Mouse (Mus musculus) adrenal gland, adult 18-20 months (tissue): ENCODE results near the gene Arhgap22. TPM values are rescaled to one million over a fixed set of nuclear protein-coding genes. Genes with fewer than 3 reads are reported as not detected.
A peak's percentile ranks its signal among the peaks of the same experiment; 100 is the strongest.

Experiments used
- DNase-seq, 2 experiments: peaks; one replicate each; pipeline ENCODE4 v3.0.0; 2021 to 2022; ENCODE audit warnings: low spot score in 2 of 2
- total RNA-seq, 2 experiments: library from RNA; stranded (reverse); gene quantifications; 1 replicate in 1 of 2; 2 replicates in 1 of 2; pipeline ENCODE4 v1.2.3; 2021

Gene Arhgap22
- total RNA-seq, 2 experiments from 2014 or later, result 5.6 to 6.3 TPM

DNA sequence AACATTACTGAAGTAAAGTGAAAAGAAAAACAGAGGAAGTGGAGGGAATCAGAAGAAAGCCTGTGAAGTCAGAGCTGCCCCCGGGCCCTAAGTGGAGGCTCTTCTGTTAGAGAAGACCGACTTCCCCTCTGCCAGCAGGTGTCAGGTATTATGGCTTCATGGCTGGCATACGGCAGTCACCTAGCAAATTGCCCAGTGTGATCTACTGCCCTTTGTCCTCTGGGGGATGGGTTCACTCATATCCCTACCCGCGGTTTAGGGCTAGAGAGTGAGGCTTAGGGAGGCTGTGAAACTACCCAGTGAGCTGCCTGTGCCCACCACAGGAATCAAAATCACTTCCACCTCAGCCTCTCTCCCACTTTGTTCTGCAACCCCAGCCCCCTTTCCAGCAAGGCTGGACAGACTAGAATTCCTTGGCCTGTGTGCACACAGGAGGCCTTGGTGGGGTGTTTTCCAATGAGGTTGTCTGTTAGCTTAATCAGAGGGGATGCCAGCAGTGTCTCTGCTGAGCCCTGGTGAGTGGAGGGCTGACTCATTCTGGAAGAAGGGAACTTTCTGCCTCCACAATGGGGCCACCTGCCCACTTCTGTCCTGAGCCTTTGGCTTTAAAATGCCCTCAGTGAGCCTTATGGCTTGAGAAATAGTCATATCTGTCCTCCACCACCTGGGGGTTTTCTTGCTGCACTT, 1.4 kb upstream of the Arhgap22 start:
- peak in 1 of 2 experiments; percentile 14 for DNase-seq

DNA sequence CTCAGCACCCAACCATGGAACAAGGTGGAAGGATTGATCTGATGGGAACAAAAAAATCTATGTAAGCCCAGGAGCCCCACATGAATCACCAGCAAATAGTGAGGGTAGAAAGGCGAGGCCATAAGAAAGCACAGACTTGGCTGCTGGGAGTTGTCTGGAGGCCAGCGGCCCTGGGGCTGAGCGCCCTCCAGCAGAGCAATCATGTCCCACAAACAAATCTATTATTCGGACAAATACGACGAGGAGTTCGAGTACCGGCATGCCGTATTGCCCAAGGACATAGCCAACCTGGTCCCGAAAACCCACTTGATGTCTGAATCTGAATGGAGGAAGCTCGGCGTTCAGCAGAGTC, 892 bp upstream of the Arhgap22 start:
- peak in 1 of 2 experiments; percentile 4 for DNase-seq

DNA sequence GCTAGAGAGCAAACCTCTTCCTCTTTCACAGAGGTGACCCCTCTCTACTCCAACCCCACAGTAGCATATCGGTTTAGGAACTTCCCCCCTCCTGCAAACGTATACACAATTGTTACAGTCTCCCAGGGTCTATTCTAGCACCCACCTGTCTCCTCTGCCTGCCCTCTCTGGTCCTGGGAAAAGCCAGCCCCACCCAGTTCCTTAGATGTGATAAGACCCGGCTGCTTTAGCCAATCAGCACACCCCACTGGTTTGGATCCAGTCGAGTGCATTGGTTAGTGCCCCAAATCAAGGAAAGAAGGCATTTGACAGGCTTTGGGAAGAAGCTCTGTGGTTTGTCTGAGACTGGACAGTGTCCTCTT, 922 bp downstream of the Arhgap22 start:
- DNase-seq, result peak in 1 of 2 experiments; percentile 17

DNA sequence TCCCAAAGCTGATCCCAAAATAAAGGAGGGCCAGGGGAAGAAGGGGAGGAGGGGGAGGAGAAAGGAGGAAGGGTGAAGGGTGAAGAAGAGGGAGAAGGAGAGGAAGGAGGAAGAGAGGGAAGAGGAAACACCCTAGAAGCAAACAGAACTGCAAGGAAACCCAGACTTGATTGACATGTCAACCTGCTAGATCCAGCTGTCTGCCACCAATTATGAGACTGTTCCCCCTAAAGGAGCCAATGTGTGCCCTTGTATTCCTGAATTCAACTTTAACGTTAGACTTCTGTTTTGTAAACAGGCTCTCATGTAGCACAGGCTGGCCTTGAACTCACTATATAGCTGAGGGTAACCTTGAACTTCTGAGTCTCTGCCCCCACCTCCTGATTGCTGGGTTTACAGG, 1.3 kb downstream of the Arhgap22 start:
- DNase-seq, result no peak

DNA sequence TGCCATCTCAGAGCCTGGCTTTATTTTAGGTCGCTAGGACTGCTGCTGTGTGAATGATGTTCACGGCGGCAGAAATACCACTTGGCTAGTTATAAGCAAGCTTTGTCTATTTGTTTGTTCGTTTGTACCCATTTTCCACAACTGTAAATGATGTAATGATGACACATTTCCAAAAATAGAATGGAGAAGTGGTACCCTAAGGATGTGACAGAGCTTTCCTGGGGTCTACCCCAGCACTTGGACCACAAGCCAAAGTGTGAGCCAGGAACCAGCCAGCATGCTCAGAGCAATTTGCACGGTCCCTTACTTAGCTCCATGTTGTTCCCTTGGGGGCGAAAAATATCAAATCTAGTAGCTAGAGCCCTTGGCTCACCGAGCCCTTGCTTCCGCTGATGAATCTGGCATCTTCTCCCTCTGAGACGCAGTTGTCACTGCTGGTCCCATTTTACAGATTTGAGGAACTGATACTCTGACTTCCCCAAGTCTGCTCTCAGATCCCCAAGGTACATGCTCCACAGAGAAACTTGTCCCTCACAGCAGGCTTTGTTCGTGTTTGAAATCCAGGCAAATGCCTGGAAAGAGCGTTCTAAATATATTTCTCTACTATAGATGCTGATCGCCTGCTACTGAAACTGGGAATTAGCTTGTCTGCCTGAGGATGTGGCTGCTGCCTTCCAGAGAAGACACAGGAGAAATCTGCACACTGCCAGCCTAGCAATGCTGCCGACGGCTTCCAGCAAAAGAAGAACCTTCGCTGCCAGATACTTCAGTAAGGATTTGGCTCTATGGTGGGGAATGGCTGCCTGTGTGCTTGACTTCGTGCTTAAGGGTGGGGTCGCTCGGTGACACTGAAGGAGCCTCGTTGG, 2.8 kb downstream of the Arhgap22 start:
- peak in 1 of 2 experiments; percentile 17 for DNase-seq

DNA sequence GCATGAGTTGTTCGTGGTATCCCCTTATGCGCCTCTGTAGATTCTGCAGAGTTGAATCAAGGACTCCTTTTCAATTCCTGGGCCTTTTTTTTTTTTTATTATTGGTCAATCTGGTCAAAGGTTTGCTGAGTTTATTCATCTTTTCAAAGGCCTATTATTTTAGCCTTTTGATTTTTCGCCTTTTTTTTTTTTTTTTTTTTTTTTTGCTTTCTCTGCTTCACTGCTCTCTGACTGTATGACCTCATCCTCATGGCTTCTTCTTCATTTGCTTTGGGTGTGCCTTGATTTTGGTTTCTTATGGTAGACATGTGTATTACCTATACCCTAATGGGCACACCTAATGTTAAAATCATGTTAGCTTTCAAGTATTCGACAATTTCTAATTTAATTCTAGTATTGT, 11.4 kb downstream of the Arhgap22 start:
- no peak for DNase-seq

DNA sequence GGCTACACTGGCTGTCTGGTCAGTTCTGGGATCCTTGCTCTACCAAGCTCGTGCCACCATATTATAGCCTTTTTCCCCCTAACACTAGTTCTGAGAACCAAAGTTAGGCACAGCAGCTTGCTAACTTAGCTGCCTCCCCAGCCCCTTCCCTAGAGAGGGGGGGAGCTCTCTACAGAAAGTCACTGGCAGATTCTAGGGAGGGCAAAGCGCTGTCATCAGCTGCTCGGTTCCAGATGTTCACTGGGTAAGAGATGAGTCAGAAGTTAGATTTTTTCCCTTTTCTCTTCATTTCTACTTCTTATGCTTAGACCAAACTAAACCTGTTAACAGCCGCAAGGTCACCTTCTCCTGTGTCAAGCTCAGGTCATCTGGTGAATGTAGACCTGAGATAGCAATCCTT, 16.8 kb downstream of the Arhgap22 start:
- DNase-seq, result no peak

DNA sequence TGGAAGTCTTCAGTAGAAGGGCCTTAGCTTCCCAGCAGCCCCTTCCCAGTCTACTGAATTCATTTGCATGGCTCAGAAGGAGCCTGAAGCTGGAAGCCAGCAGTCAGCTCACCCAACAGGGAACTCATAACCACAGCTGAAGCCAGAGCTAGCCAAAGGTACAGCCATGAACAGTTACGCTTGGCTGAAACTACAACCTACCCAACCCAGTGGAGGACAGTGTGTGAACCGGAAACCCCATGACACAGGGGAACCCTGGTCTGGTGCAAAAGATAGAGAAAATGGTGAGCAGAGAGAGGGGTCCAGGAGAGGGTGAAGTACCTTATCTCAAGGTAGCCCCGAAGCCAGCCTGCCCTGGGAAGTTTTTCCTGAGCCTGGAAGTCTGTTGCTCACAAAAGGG, 17.5 kb downstream of the Arhgap22 start:
- DNase-seq, result no peak

DNA sequence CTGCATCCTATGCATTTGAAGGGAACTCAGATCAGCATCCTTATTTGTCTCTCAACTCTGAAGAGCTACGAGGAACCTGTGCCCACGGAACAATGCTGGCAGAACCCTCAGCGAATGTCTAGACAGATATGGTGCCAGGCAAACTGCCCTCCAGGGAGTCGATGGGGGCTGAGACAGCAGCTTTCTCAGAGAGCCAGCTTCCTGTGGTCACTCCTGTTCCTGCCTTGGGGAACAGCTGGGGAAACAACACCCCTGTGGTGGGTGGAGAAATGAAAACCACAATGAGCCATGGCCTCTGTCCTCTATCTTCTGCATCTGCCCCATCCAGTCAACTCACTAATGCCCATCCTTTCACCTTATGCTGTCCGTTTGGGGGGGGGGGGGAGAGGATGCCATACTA, 18.2 kb downstream of the Arhgap22 start:
- DNase-seq, result no peak

DNA sequence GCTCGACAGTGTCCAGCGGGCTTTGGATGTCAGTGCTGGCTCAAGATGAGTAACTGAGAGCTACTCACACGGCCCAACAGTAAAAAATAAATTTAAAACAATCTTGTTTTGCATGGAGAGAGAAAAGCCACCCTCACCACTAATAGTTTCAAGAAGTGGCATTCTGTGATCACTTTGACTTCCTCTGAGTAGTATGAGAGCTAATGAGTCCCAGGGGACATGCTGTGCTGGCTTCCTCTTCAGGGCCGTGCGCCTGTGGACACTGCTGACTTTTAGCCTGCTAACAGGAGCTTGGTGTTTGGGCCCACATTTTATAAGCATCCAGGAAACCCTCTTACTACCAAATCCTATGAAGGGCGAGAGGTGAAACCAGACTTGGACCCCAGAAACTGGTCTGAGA, 21.8 kb downstream of the Arhgap22 start:
- no peak for DNase-seq

DNA sequence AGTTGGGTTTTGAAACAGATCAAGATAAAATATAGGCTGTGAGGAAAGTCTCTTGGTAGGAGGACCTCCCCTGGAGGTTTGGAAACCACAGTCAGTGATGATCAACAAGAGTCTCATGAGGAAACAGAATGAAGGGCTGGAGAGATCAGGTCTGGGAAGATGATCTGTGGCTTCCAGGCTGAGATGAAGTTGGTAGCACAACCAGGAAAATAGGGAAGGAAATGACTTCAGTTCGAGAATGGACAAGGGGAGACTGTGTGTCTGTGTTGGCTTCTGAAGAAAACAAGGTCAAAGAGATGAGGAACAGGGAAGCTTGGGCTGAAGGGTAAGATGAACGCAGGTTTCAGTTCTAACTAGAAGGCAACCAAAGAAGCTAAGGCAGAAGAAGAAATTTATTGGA, 26.6 kb downstream of the Arhgap22 start:
- no peak for DNase-seq

DNA sequence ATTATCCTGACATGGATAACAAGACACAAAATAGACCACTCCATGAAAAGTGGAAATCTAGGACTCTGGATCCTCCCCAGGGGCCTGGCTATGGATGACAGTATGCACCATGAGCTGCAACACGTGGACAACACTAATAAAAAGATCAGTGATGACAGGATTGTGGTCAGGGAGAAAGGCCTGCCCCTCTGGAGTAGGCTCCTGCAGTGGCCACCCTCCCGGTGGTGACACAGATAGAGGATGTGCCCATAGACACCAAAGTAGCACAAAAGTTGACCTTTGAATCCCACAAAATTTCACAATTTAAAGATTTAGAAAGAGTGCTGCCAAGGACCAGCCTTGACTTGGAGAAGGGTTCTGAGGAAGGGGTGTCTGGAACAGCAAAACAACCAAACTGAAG, 29.4 kb downstream of the Arhgap22 start:
- DNase-seq, result no peak

DNA sequence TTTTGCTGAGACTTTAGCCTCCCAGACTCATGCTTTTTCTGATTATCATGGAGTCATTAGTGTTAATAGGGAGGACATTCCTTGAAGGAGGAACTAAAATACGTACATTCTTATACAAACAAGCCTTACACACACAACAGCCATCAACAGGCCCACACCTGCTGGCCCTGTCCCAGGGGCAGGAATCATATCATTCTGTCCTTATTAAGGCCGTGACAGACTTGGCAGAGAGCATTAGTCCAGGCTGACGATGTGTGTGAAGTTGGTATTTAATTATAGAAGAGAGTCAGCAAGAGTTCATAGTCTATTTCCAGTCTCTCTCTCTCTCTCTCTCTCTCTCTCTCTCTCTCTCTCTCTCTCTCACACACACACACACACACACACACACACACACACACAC, 30.7 kb downstream of the Arhgap22 start:
- DNase-seq, result no peak

DNA sequence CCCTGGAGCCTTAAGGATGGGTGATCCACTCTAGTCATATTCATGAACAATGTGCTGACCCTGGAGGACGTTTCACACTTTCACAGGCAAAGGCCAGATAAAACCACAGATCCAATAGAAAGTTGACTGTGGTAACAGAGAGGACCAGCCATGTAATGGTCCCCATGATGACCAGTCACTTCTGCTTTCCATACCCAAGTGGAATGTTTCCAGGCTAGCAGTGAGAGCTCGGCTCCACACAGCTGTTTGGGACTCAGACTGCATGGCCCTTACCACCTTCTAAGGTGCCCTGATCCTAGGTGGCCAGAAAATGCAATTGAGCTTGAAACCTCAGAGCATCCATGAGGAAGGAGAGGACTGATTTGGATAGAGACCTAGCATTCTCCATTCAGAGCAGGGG, 31.1 kb downstream of the Arhgap22 start:
- no peak for DNase-seq

DNA sequence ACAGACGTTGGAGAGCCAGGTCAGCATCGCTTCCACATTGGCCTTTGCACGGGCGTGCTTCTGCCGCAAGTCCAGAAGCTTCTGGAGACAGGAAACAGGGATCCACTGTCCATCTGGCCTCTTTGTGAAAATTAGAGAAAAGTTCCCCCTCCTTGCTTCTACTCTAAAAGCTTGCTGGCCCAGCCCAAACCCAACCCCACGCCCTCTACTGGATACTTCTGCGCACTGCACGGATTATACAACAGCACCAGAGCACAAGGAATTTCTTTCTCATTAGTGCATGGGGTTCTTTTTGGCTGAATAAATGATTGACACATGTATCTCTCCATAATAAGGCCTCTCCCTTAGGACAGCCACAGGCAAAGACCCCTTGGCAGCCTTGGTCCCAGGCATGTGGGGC, 32.6 kb downstream of the Arhgap22 start:
- peak; percentile 20 to 41 for DNase-seq

DNA sequence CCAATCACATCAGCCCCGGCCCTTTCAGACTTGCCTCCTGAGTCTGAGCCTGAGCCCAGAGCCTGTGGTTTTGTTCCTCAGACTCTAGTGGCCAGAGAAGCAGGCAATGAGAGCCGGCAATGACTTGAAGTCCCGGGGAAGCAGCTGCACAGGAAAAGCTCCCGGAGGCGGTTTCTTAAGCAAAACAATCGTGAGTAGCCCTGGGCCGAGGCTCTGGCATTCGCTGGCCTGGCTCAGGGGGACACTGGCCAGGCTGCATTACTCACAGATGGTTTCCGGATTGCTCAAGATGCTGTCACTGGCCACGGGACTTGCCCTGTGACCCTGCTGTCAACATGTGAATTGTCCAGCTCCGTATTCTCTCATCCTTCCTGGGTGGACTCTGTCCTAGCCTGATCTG, 33.8 kb downstream of the Arhgap22 start:
- peak; percentile 39 to 46 for DNase-seq

DNA sequence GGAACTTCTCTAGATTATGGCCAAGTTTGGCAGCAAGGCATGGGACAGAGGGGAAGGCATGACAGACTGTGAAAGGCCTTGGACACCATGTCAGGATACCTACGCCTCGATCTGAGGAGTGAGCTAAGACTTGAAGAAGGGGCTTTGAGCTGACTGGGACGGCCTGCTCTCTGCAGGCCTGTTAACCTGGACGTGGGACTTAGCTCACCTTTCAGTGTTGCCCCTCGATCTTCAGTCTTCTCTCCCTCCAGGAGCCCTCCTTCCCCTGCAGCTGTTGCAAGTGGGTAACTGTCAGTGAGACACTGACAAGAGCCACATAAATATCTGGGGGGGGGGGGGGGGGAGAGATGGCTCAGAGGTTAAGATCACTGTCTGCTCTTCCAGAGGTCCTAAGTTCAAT, 34.9 kb downstream of the Arhgap22 start:
- DNase-seq, result no peak

DNA sequence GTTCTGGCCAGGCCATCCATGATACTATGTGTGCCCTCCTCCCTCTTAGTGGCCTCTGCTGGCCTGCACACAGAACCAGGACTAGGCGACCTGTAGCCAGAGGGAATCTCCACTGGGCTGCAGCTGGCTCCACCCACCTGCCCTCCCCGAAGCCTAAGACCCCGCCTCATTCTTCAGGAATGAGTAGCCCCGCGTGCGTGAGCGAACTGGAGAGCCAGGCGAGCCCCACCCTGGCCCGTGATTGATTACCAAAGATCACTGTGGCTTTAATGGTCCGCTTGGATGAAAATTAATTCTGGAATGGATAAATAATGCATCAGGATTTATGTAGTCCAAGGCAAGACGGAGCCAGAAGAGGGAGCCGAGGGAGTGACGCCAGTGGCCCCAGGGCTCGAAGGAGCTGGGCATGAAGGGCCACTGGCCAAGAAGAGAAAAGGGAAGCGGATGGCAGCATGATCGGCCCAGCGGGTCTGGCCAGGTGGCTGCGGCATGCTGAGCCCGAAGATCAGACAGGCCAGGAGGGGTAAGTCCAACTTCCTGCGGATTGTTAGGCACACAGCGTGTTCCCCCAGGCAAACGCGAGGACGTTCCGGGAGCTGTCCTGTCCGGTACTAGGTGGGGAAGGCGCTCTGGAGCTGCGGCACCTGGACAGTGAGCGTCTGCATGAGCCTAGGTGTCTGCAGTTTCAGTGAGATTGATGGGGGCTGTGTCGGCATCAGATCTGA, 36.6 kb downstream of the Arhgap22 start:
- peak; percentile 41 to 51 for DNase-seq

DNA sequence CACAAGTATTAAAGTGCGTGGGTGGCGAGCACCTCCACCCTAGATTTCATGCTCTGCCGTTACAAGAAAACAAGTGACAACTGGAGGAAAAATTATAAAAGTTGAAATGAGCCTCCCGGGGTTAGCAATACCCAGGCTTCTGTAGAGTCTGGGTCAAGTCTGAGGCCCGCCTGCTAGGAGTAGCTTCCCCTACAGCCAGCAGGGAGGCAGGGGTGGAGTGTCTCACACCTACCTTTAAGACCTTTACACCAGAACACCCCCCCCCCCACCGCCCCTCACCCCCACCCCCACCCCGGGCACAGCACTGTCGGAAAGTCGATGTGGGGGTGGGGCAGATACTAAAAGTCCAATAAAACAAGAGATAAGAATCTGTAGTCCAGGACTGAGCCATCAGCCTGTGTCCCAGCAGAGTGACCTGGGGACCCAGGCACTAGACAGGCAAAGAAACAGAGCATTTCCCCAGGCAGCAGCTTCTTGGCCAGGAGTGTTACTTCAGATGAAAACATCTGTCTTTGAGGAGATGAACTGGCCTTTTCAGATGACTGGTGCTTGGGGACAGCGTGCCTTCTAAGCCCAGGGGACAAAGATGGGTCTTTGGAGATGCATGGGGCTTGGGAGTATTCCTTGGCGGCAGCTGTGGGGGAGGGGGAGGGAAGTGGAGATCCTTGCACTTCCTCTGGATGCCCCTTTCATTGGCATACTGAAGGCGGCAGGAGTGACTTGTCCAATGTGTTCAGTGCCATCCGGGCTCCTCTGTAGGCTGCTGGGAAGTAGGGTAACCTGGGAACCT, 37.3 kb downstream of the Arhgap22 start:
- no peak for DNase-seq

DNA sequence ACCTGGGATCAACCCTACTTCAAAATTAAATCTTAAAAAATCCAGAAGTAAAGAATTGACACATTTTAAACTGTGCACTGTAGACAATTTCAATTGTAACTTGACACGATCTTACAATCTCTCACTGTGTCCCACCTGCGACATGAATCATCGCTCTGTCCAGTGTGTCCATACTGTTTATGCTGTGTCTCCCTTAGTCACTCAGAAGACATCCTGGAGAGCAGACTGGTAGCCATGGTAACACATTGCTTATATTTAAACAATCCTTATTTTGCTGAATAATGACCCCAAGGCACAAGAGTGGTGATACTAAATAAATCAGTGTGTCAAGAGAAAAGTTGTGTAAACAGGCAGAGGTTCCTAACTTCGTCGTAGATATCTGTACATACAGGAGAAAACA, 44.4 kb downstream of the Arhgap22 start:
- no peak for DNase-seq

DNA sequence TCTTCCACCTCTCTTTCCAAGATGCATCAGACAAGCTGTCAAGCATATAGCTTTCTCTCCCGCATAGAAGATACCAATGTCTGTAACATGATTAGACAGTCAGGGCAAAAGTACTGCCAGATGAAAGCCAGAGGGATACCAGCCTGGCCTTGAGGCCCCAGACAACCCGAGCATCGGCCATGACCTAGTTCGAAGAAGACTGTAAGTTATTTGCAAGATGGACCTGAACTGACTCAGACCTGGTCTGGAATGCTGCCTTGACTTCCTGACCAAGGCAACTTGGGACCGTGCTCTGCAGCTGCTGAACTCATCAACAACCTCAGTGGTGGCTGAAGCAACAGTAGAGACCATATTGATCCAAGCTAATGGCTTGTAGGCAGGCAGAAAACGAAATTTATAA, 46.3 kb downstream of the Arhgap22 start:
- peak in 1 of 2 experiments; percentile 16 for DNase-seq
